ENCODE assay signal across 21 mouse cellular contexts in the genomic region with DNA sequence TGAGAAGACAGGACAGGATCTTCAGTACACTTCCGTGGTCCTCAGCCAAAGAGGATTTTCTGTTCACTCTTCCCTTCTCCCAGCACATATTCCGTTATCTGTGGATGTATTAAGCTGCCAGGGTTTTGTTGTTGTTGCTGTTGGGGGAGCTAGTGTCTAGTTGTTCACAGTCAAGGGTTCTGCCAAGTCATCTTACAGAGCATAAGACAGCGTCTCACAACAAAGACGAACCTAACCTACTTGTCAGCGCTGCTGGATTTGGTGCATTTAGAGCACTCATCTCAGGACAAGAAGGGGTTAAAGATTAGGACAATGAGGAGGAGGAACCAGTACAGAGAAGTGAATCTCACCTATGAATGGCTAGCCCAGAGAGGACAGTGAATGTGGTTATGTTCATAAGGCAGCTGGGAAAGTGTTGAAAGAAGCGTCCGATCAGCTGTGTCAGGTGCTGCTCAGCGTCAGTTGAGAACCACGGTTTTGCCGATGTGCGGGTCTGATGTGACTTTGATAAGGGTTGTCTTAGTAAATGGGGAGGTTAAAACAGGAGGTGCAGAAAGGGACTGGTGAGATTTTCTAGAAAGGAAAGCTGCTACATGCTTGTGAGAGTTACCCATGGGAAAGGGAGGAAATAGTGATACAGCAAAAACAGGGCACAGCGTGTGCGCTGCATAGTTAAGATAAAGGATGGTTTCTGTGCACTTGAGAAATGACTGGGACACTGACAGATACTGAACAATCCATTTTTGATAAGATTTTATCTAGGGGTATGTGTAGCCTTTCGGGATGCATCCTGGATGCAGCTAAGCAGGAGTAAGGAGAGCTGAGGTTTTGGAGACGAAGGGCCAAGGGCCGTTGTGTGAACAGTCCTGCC.
DNase-seq lines count a peak whose midpoint lies in the region; ATAC-seq and TF ChIP-seq lines count a peak whose summit lies in the region.
"Had no signal": no experiment of that assay in that cellular context is flagged by ENCODE, and none has a peak within 500 bp of the region (broad histone marks: within the 10 kb centered on the region; RNA-seq: fewer than 3 reads in every experiment).

No protein-coding gene starts in this region.

- H3K4me2 ChIP-seq in heart, embryonic 14.5 days (ENCODE audit: low read length): peak overlapping the region; percentile 34
- H3K4me2 ChIP-seq in liver, embryonic 16.5 days (ENCODE audit: low read depth, low read length): peak overlapping the region; percentile 41
- H3K4me2 ChIP-seq in lung, postnatal 0 days (replicated peaks; ENCODE audit: low read depth, low read length): no peak overlapping the region
- H3K4me2 ChIP-seq: hindbrain, embryonic 13.5 days; limb, embryonic 15.5 days; midbrain, embryonic 11.5 days; neural tube, embryonic 13.5 days had no signal

- WGBS in heart, embryonic 14.5 days: 41% methylated on average over 16 of the region's 16 CpGs
- 35% methylated on average over 16 of the region's 16 CpGs for WGBS in liver, embryonic 16.5 days (ENCODE audit: insufficient replicate concordance)
- WGBS in lung, postnatal 0 days: 77% methylated on average over 16 of the region's 16 CpGs

- H3K4me3 ChIP-seq in heart, embryonic 14.5 days (ENCODE audit: control insufficient read depth in 1 of 2, insufficient read depth in 1 of 2, low read depth in 1 of 2, low read length in 2 of 2): no peak overlapping the region; a peak in 1 of 4 replicates
- H3K4me3 ChIP-seq in G1E (ENCODE audit: low read depth, low read length): no peak overlapping the region; the same call in 1 of the 2 replicates
- peak overlapping the region; percentile 32 for H3K4me3 ChIP-seq in liver, embryonic 16.5 days (ENCODE audit: low read depth, low read length)
- no peak overlapping the region for H3K4me3 ChIP-seq in lung, postnatal 0 days (ENCODE audit: low read depth, low read length)
- H3K4me3 ChIP-seq: hindbrain, embryonic 13.5 days; limb, embryonic 15.5 days; neural tube, embryonic 13.5 days had no signal

- no peak for DNase-seq in heart, postnatal 14 days
- DNase-seq in G1E (ENCODE audit: low spot score): peak; percentile 26
- DNase-seq in lung, postnatal 0 days (ENCODE audit: low spot score): no peak
- DNase-seq in cerebellum, adult 8-10 months: no peak
- DNase-seq in layer of hippocampus, adult 18-20 months (ENCODE audit: low spot score in 2 of 2): no peak
- DNase-seq: adrenal gland, postnatal 25 days; B cell, adult 2 months; cerebellum, postnatal 25 days; lung, postnatal 14 days; right cerebral cortex, postnatal 4 days; thymus, adult 2 months had no signal

- intact Hi-C loops in heart, postnatal 14 days (cut with DNase I): no loop called here

- no peaks in the 10 kb centered on the region for H3K9me3 ChIP-seq in heart, embryonic 14.5 days (ENCODE audit: control insufficient read depth, low read length)
- H3K9me3 ChIP-seq in G1E (replicated peaks): no peaks in the 10 kb centered on the region
- no peaks in the 10 kb centered on the region for H3K9me3 ChIP-seq in liver, embryonic 16.5 days (replicated peaks; ENCODE audit: control insufficient read depth, low read length)
- no peaks in the 10 kb centered on the region for H3K9me3 ChIP-seq in lung, postnatal 0 days (ENCODE audit: low read length)
- H3K9me3 ChIP-seq: hindbrain, embryonic 13.5 days; limb, embryonic 15.5 days; neural tube, embryonic 13.5 days had no signal

- H3K27ac ChIP-seq in heart, embryonic 14.5 days (replicated peaks in 1 of 2; ENCODE audit: control insufficient read depth in 1 of 2, insufficient read depth in 1 of 2, low read depth in 2 of 2, low read length in 2 of 2): no peak overlapping the region
- peak overlapping the region; percentile 16; the same call in 1 of the 2 replicates for H3K27ac ChIP-seq in liver, embryonic 16.5 days (ENCODE audit: low read length)
- H3K27ac ChIP-seq in lung, postnatal 0 days (ENCODE audit: low read length): no peak overlapping the region
- H3K27ac ChIP-seq: hindbrain, embryonic 13.5 days; limb, embryonic 15.5 days; neural tube, embryonic 13.5 days had no signal

- ATAC-seq in heart, embryonic 14.5 days (ENCODE audit: insufficient number of reproducible peaks, insufficient read depth, low FRiP score, low read depth): no peak
- peak; percentile 90 for ATAC-seq in G1E (ENCODE audit: extremely low read depth, insufficient number of reproducible peaks, low FRiP score, poor library complexity, severe bottlenecking)
- ATAC-seq in erythroblast, adult 5-6 weeks (replicated peaks; ENCODE audit: low FRiP score, poor library complexity, severe bottlenecking): peak; percentile 86
- ATAC-seq in liver, embryonic 16.5 days (ENCODE audit: low read depth): peak; percentile 78
- ATAC-seq in lung, postnatal 0 days: no peak
- ATAC-seq: activated CD4-positive, CD25-positive, alpha-beta regulatory T cell, adult 4 months; forebrain, embryonic 16.5 days; Patski had no signal

- no peaks in the 10 kb centered on the region for H3K27me3 ChIP-seq in heart, embryonic 14.5 days (ENCODE audit: control insufficient read depth, insufficient read depth, low read length)
- no peaks in the 10 kb centered on the region for H3K27me3 ChIP-seq in G1E (ENCODE audit: insufficient read depth, low read length)
- H3K27me3 ChIP-seq in liver, embryonic 16.5 days (ENCODE audit: control insufficient read depth, insufficient read depth, low read depth, low read length): no peaks in the 10 kb centered on the region
- H3K27me3 ChIP-seq in lung, postnatal 0 days (replicated peaks; ENCODE audit: insufficient read depth, low read length): no peaks in the 10 kb centered on the region
- H3K27me3 ChIP-seq: hindbrain, embryonic 13.5 days; limb, embryonic 15.5 days; neural tube, embryonic 13.5 days; Patski had no signal

- H3K9ac ChIP-seq in heart, embryonic 14.5 days (ENCODE audit: low read length): no peak overlapping the region
- peak overlapping the region; percentile 26 for H3K9ac ChIP-seq in liver, embryonic 16.5 days (ENCODE audit: low read depth, low read length)
- no peak overlapping the region for H3K9ac ChIP-seq in lung, postnatal 0 days (replicated peaks; ENCODE audit: low read depth)
- H3K9ac ChIP-seq: hindbrain, embryonic 13.5 days; limb, embryonic 15.5 days; neural tube, embryonic 13.5 days had no signal

- TF ChIP-seq EP300 in lung, postnatal 0 days (IDR thresholded peaks at IDR 0.05): no peak

- TF ChIP-seq CTCF in G1E (IDR thresholded peaks at IDR 0.05; ENCODE audit: low read depth, low read length): no peak
- no peak for TF ChIP-seq CTCF in lung, postnatal 0 days (IDR thresholded peaks at IDR 0.05)

- peaks cover 0 to 10% of the 10 kb centered on the region in 2 experiments; a peak in 3 of 4 replicates for H3K4me1 ChIP-seq in heart, embryonic 14.5 days (ENCODE audit: control insufficient read depth in 2 of 2, insufficient read depth in 2 of 2, low read length in 2 of 2)
- peaks cover 19% of the 10 kb centered on the region for H3K4me1 ChIP-seq in G1E (ENCODE audit: insufficient read depth, low read depth, low read length)
- peaks cover 7% of the 10 kb centered on the region for H3K4me1 ChIP-seq in liver, embryonic 16.5 days (ENCODE audit: control insufficient read depth, low read depth, low read length)
- no peaks in the 10 kb centered on the region for H3K4me1 ChIP-seq in lung, postnatal 0 days (ENCODE audit: insufficient read depth, low read depth, low read length)
- H3K4me1 ChIP-seq: hindbrain, embryonic 13.5 days; limb, embryonic 15.5 days; neural tube, embryonic 13.5 days had no signal

- H3K36me3 ChIP-seq in heart, embryonic 14.5 days (ENCODE audit: control insufficient read depth, insufficient read depth, low read length): no peaks in the 10 kb centered on the region
- H3K36me3 ChIP-seq in G1E (replicated peaks): peaks cover 8% of the 10 kb centered on the region
- no peaks in the 10 kb centered on the region for H3K36me3 ChIP-seq in liver, embryonic 16.5 days (ENCODE audit: control insufficient read depth, insufficient read depth)
- no peaks in the 10 kb centered on the region for H3K36me3 ChIP-seq in lung, postnatal 0 days (ENCODE audit: insufficient read depth, low read length)
- H3K36me3 ChIP-seq: hindbrain, embryonic 13.5 days; limb, embryonic 15.5 days; neural tube, embryonic 13.5 days had no signal

Comparison
In these comparisons a context has a peak if more than half of its experiments do, and no peak if none do; other contexts are left out.
1. ATAC-seq: peak in G1E (single experiment), erythroblast, adult 5-6 weeks (single experiment) and liver, embryonic 16.5 days (single experiment); none in heart, embryonic 14.5 days (single experiment) and lung, postnatal 0 days (single experiment).